Mouse (Mus musculus): Measurements from ENCODE around the gene Plcb4. TPM values are rescaled to one million over a fixed set of nuclear protein-coding genes. Genes with fewer than 3 reads are reported as not detected.

The Plcb4 gene
- total RNA-seq, 1 experiment = 24.0 TPM

- Histone ChIP-seq H3K4me1 (ENCODE audit: control insufficient read depth in 2 of 2, insufficient read depth in 2 of 2, low read length in 2 of 2, poor library complexity in 1 of 2) (no peaks in the 10 kb centered on the region), H3K27ac (ENCODE audit: insufficient read depth, low read depth, low read length, poor library complexity, severe bottlenecking) (no peak overlapping the region), H3K9ac (ENCODE audit: insufficient read depth, low read depth, low read length, poor library complexity, severe bottlenecking) (no peak overlapping the region), H3K9me3 (ENCODE audit: control insufficient read depth, insufficient read depth, low read depth, low read length) (no peaks in the 10 kb centered on the region), H3K4me3 (ENCODE audit: insufficient read depth in 1 of 2, low read depth in 1 of 2, low read length in 2 of 2, poor library complexity in 1 of 2, severe bottlenecking in 1 of 2) (no peak overlapping the region), H3K36me3 (ENCODE audit: control insufficient read depth, insufficient read depth, low read length, poor library complexity, severe bottlenecking) (no peaks in the 10 kb centered on the region; the same call in 1 of the 2 replicates)
- no peak for DNase-seq (ENCODE audit: low read depth, low spot score)
- in situ Hi-C loops (cut with MboI; ENCODE audit: low sequenced_read_pairs in 2 of 2, unreplicated experiment in 2 of 2) = no loop called here
- TF ChIP-seq ZNF384 (IDR thresholded peaks at IDR 0.05; ENCODE audit: low read depth, low read length) (no peak), CHD2 (IDR thresholded peaks at IDR 0.05; ENCODE audit: low read depth, low read length) (no peak), ZC3H11A (IDR thresholded peaks at IDR 0.05; ENCODE audit: borderline replicate concordance, low read depth, low read length) (no peak), HCFC1 (IDR thresholded peaks at IDR 0.05; ENCODE audit: borderline replicate concordance, insufficient read depth, low read length) (no peak), MAFK (IDR thresholded peaks at IDR 0.05; ENCODE audit: insufficient read depth, low read depth, low read length) (no peak)
Measured at GRCm38 (mm10) chr2:135954760-135955548, 296.1 kb downstream of the Plcb4 start.

GRCm38 (mm10) chr2:135955796-135956195, 297.0 kb downstream of the Plcb4 start:
- Histone ChIP-seq H3K9me3 (ENCODE audit: control insufficient read depth, insufficient read depth, low read depth, low read length) (no peaks in the 10 kb centered on the region), H3K4me3 (ENCODE audit: insufficient read depth in 1 of 2, low read depth in 1 of 2, low read length in 2 of 2, poor library complexity in 1 of 2, severe bottlenecking in 1 of 2) (no peak overlapping the region), H3K36me3 (ENCODE audit: control insufficient read depth, insufficient read depth, low read length, poor library complexity, severe bottlenecking) (no peaks in the 10 kb centered on the region; the same call in 1 of the 2 replicates), H3K9ac (ENCODE audit: insufficient read depth, low read depth, low read length, poor library complexity, severe bottlenecking) (no peak overlapping the region), H3K4me1 (ENCODE audit: control insufficient read depth in 2 of 2, insufficient read depth in 2 of 2, low read length in 2 of 2, poor library complexity in 1 of 2) (no peaks in the 10 kb centered on the region), H3K27ac (ENCODE audit: insufficient read depth, low read depth, low read length, poor library complexity, severe bottlenecking) (no peak overlapping the region)
- no peak for TF ChIP-seq HCFC1 (IDR thresholded peaks at IDR 0.05; ENCODE audit: borderline replicate concordance, insufficient read depth, low read length)
- TF ChIP-seq ZNF384 (IDR thresholded peaks at IDR 0.05; ENCODE audit: low read depth, low read length) = no peak
- TF ChIP-seq MAFK (IDR thresholded peaks at IDR 0.05; ENCODE audit: insufficient read depth, low read depth, low read length) = no peak
- TF ChIP-seq CHD2 (IDR thresholded peaks at IDR 0.05; ENCODE audit: low read depth, low read length) = no peak
- TF ChIP-seq ZC3H11A (IDR thresholded peaks at IDR 0.05; ENCODE audit: borderline replicate concordance, low read depth, low read length) = no peak
- DNase-seq (ENCODE audit: low read depth, low spot score) = no peak
- in situ Hi-C loops (cut with MboI; ENCODE audit: low sequenced_read_pairs in 2 of 2, unreplicated experiment in 2 of 2) = no loop called here

GRCm38 (mm10) chr2:135957689-135958088, 298.9 kb downstream of the Plcb4 start:
- DNase-seq (ENCODE audit: low read depth, low spot score) = peak; percentile 33
- H3K4me3 ChIP-seq (ENCODE audit: insufficient read depth in 1 of 2, low read depth in 1 of 2, low read length in 2 of 2, poor library complexity in 1 of 2, severe bottlenecking in 1 of 2) = no peak overlapping the region
- no peak overlapping the region for H3K9ac ChIP-seq (ENCODE audit: insufficient read depth, low read depth, low read length, poor library complexity, severe bottlenecking)
- no peaks in the 10 kb centered on the region; the same call in 1 of the 2 replicates for H3K36me3 ChIP-seq (ENCODE audit: control insufficient read depth, insufficient read depth, low read length, poor library complexity, severe bottlenecking)
- in situ Hi-C loops (cut with MboI; ENCODE audit: low sequenced_read_pairs in 2 of 2, unreplicated experiment in 2 of 2) = no loop called here
- no peaks in the 10 kb centered on the region for H3K4me1 ChIP-seq (ENCODE audit: control insufficient read depth in 2 of 2, insufficient read depth in 2 of 2, low read length in 2 of 2, poor library complexity in 1 of 2)
- no peak overlapping the region for H3K27ac ChIP-seq (ENCODE audit: insufficient read depth, low read depth, low read length, poor library complexity, severe bottlenecking)
- no peak for TF ChIP-seq ZNF384 (IDR thresholded peaks at IDR 0.05; ENCODE audit: low read depth, low read length)
- TF ChIP-seq ZC3H11A (IDR thresholded peaks at IDR 0.05; ENCODE audit: borderline replicate concordance, low read depth, low read length) = peak; percentile 88; the same call in 1 of the 2 replicates
- no peaks in the 10 kb centered on the region for H3K9me3 ChIP-seq (ENCODE audit: control insufficient read depth, insufficient read depth, low read depth, low read length)

GRCm38 (mm10) chr2:135958453-135958852, 299.6 kb downstream of the Plcb4 start:
- Histone ChIP-seq H3K4me1 (ENCODE audit: control insufficient read depth in 2 of 2, insufficient read depth in 2 of 2, low read length in 2 of 2, poor library complexity in 1 of 2) (no peaks in the 10 kb centered on the region), H3K27ac (ENCODE audit: insufficient read depth, low read depth, low read length, poor library complexity, severe bottlenecking) (no peak overlapping the region), H3K9ac (ENCODE audit: insufficient read depth, low read depth, low read length, poor library complexity, severe bottlenecking) (no peak overlapping the region), H3K36me3 (ENCODE audit: control insufficient read depth, insufficient read depth, low read length, poor library complexity, severe bottlenecking) (peaks cover 3% of the 10 kb centered on the region), H3K4me3 (ENCODE audit: insufficient read depth in 1 of 2, low read depth in 1 of 2, low read length in 2 of 2, poor library complexity in 1 of 2, severe bottlenecking in 1 of 2) (no peak overlapping the region), H3K9me3 (ENCODE audit: control insufficient read depth, insufficient read depth, low read depth, low read length) (no peaks in the 10 kb centered on the region)
- in situ Hi-C loops (cut with MboI; ENCODE audit: low sequenced_read_pairs in 2 of 2, unreplicated experiment in 2 of 2) = no loop called here
- DNase-seq (ENCODE audit: low read depth, low spot score) = no peak
- no peak for TF ChIP-seq CHD2 (IDR thresholded peaks at IDR 0.05; ENCODE audit: low read depth, low read length)
- no peak for TF ChIP-seq ZNF384 (IDR thresholded peaks at IDR 0.05; ENCODE audit: low read depth, low read length)
- no peak for TF ChIP-seq ZC3H11A (IDR thresholded peaks at IDR 0.05; ENCODE audit: borderline replicate concordance, low read depth, low read length)

GRCm38 (mm10) chr2:135963089-135963488, 304.3 kb downstream of the Plcb4 start:
- in situ Hi-C loops (cut with MboI; ENCODE audit: low sequenced_read_pairs in 2 of 2, unreplicated experiment in 2 of 2) = no loop called here
- Histone ChIP-seq H3K9ac (ENCODE audit: insufficient read depth, low read depth, low read length, poor library complexity, severe bottlenecking) (no peak overlapping the region), H3K4me1 (ENCODE audit: control insufficient read depth in 2 of 2, insufficient read depth in 2 of 2, low read length in 2 of 2, poor library complexity in 1 of 2) (no peaks in the 10 kb centered on the region), H3K36me3 (ENCODE audit: control insufficient read depth, insufficient read depth, low read length, poor library complexity, severe bottlenecking) (peaks cover 3% of the 10 kb centered on the region), H3K4me3 (ENCODE audit: insufficient read depth in 1 of 2, low read depth in 1 of 2, low read length in 2 of 2, poor library complexity in 1 of 2, severe bottlenecking in 1 of 2) (no peak overlapping the region), H3K9me3 (ENCODE audit: control insufficient read depth, insufficient read depth, low read depth, low read length) (no peaks in the 10 kb centered on the region), H3K27ac (ENCODE audit: insufficient read depth, low read depth, low read length, poor library complexity, severe bottlenecking) (no peak overlapping the region)
- no peak for DNase-seq (ENCODE audit: low read depth, low spot score)
- TF ChIP-seq CHD2 (IDR thresholded peaks at IDR 0.05; ENCODE audit: low read depth, low read length) (no peak), ZC3H11A (IDR thresholded peaks at IDR 0.05; ENCODE audit: borderline replicate concordance, low read depth, low read length) (no peak), HCFC1 (IDR thresholded peaks at IDR 0.05; ENCODE audit: borderline replicate concordance, insufficient read depth, low read length) (no peak)
